Mouse (Mus musculus) heart, postnatal 14 days (tissue): Measurements from ENCODE around the gene Cryzl2. TPM values are rescaled to one million over a fixed set of nuclear protein-coding genes. Genes with fewer than 3 reads are reported as not detected.
A peak's percentile ranks its signal among the peaks of the same experiment; 100 is the strongest.

Source experiments
- DNase-seq, 2 experiments: peaks; one replicate each; pipeline ENCODE4 v3.0.0; 2021 to 2022
- intact Hi-C: fragments of 180-260 bp; cut with DNase I; formaldehyde crosslinking; loops from one replicate; pipeline ENCODE4 v1.15.1; 2025
- total RNA-seq, 2 experiments: library from RNA; stranded (reverse); gene quantifications; 2 replicates each; pipeline ENCODE4 v1.2.3; 2021

Gene Cryzl2
- total RNA-seq, 2 experiments from 2014 or later: 11.8 to 14.3 TPM

DNA sequence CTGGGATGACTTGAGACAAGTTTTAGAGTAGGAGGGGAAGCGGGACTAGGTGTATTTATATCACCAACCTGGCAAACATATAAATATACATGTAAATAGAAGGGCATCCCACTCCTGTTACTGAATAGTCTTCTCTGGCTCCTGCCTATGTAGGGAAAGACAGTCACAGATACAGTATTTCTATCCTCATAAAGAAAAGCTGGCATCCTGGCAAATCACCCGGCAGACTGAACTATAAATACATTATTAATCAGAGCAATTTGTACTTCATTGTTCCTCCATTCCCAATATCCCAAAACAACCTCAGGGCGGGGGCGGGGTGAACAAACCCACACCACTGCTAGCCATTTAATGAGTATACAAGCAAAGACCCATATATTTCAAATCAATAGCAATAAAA lies 19.3 kb upstream of the Cryzl2 start:
- no peak for DNase-seq
- intact Hi-C loops: loop anchor here (2.0 kb wide), 1 partner anchor 20 kb away; no protein-coding TSS in a partner anchor

DNA sequence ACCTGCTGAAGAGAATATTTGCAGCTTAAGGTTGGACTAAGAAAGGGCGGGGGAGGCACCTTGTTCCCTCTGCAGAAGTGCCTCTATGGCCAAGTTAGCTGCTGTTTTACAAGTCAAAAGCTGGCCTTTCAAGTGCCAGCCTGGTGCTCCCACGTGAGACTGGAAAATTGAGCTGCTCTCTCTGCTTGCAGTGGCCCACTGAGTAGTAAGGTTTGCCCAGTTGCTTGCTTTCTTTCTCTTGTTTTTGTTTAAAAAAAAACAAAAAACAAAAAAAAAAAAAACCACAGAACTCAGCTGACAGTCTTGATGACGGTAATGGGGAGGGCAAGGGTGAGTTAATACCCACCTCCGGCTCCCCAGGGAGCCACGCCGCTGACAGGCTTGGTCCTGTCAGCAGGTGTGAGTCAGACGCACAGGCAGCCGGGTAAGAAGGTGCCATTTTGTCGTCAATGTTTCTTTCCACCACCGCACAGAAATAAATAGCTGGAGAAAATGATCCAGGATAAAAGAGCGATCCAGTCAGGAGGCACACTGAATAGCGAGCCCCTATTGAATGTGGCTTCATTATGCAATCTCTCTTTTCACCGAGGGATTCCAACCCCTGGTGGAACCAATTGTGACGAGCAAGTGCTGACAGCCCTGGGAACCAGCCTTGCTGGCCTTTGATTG lies 18.3 kb upstream of the Cryzl2 start:
- DNase-seq: no peak
- intact Hi-C loops: loop anchor here (2.0 kb wide), 1 partner anchor 21 kb away; no protein-coding TSS in a partner anchor

DNA sequence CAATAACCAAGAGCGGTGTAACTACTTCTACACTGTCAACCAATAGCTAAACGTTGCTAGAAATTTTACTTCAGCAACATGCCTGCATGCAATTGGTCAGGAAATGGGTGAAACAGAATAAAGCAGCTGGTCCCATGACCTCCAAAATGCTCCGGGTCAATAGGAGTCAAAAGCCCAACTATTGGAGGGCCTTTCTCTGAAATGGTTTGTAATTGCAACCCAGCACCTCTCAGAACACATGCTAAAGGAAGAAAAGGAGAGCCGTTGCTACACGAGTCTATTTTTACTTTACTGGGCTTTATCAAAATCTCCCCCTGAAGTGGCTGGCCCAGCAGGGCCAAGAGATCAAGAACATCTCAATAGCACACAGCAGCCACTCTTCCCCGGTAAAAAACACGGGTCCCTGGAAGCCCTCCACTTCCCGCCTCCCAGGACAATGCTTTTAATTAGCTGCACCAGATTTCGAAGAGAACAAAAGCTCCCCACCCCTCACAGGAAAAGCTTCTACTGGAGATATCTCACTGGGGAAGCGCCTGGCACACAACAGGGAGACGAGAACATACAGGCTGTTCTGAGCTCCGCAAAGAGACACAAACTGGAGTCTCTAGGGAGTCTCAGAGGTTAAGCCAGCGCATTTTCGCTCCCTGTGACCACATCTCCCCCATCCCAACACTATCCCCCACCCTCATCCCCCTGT lies 15.2 kb upstream of the Cryzl2 start:
- DNase-seq: peak; percentile 66 to 73
- intact Hi-C loops: no loop called here

DNA sequence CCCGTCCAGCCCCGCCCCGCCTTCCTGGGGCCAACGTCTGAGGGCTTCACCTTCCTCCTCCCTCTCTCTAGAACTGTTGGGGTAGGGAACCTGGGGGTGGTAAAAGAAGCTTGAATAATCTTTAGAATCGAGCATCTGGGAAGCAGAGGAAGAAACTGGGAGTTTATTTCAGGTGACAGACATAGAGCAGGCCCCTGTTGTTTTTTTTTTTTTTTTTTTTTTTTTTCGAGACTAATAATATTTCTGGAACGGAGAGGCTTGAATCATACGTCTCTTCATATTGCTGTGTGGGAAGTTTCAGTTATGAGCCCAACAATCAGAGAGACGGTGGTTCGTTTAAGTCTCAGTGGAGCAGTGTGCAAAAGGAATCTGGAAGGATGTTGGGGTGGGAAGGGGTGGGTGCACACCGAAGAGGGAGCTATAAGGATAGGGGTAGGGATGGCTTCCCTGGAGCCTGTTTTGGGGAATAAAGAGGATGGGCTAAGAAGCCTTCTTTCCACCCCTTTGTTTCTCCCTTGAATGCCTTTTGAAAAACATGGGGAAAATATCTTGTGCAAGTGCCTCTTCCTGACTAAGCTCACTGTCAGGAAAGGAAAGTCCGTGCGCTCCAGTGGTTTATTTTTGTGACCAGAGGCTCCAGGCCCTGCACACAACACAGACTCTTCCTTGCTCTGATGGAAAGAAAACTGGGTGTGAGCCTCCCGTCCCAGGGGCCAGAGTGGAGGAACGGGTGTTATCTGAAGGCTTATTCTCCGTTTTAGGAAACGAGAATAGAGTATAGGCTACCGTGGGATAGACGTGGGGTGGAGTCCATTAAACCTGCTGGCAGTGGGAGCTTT lies 14.4 kb upstream of the Cryzl2 start:
- peak; percentile 31 to 41 for DNase-seq
- intact Hi-C loops: no loop called here

DNA sequence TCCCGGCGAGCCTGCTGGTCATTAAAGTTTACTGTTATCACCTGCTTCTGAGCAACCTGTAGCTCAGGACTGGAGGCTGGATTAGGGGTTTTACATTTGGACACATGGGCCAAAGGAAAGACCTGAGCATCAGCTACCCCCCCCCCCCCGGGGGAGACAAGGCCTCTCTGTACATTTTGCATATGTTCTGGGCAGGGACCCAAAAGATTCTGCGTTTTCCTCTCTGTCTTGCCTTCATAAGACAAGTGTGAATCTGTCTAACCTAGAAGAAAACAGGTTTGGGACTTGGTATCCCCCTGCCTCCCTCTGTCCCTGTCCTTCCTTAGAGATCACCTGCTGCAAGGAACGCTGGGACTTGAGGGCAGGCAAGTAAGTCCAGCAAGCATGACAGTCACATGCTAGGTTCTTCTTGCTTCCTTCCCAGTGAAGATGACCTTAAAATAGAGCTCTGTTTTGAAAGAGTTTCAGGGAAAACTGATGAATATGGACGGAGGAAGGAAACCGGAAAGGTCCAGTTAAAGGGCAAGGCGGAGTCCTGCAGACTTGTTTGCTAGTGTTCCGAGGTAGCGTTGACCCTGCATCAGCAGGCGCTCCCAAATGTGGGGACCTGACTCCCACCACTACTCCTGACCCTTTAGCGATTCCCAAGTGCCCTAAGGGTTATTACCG lies 13.6 kb upstream of the Cryzl2 start:
- intact Hi-C loops: no loop called here
- DNase-seq: peak in 1 of 2 experiments; percentile 18

DNA sequence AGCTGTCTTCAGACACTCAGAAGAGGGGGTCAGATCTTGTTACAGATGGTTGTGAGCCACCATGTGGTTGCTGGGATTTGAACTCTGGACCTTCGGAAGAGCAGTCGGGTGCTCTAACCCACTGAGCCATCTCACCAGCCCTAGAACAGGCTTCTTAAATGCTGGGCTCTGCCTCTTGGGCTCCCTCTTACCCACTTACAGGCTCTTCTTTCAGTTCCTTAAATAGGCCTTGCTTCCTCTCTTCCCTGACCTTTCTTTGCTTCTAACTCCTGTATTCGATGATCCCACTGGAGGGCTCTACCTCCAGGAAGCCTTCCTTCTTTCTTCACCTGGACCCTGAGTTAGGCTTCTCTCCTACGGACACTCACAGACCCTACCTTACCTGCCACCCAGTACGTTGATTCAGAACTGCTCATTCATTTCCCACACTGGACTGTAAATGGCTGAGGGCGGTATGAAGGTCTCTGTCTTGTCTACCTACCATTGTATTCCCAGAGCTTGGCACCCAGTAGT lies 12.9 kb upstream of the Cryzl2 start:
- no peak for DNase-seq
- intact Hi-C loops: no loop called here

DNA sequence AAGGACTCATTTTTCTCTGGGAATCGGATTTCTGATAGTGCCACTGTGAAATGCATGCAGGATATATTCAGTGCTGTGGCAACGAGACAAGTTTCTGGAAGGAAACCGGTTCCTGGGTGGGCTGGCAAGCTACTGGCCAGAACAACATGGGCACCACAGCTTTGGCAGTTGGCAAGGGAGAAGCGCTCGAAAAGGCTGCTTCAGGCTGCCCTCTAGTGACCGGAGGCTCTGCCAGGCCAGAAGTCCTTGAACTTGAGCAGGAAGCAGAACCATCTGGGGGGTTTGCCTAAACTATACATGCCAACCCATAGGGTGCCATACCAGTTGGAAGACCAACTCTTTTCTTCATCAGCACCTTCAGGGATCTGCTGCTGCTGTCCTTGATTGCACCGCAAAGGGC lies 12.1 kb upstream of the Cryzl2 start:
- intact Hi-C loops: no loop called here
- peak; percentile 78 to 83 for DNase-seq

DNA sequence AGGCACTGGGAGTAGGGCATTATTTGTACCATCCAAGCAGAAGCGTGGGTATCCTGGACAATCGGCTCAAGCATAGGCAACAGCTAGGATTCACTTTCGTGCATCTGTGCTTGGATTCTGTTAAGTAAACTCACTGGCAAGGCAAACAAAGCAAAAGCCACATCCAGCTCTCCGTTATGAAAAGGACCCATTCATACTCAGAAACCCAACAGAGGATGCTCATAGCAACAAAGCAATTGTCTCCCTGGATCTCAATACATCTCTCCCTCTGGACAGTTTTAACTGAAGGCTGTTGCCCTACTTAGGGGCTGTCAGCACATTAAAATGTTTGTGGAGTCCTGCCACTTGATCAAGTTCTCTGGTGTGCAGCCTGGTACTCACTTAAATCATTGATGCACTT lies 11.2 kb upstream of the Cryzl2 start:
- intact Hi-C loops: no loop called here
- DNase-seq: no peak

DNA sequence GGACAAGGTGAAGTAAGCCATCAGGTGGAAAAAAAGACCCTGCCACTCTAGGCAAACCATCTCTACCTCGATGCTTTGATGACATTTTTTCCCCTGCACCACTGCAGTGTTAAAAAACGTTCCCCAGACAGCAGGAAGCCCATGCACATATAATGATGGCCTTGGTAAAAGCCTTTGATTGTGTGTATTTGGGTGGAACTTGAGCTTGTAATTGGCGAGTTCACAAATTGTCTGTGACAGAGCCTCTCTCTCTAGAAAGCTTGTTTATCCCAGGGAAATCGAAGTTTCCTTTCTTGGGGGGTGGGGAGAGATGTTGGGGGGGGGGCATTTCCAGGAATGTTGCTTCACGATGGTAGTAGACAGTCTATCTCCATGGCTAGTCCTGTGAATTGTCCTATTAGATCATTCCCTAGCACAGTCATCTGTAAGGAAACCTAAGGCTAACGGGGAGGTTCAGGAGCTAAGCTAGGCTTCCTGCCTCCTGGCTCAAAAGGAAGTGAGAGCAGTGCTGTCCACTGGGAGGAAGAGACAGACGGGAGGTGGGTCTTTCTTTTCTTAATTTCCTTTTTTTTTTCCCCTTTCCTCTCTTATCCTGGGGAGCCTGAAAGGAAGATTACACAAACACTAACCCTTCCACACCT lies 10.1 kb upstream of the Cryzl2 start:
- peak in 1 of 2 experiments; percentile 21 for DNase-seq
- intact Hi-C loops: loop anchor here (2.0 kb wide), 2 partner anchors 31 to 149 kb away; no protein-coding TSS in a partner anchor

DNA sequence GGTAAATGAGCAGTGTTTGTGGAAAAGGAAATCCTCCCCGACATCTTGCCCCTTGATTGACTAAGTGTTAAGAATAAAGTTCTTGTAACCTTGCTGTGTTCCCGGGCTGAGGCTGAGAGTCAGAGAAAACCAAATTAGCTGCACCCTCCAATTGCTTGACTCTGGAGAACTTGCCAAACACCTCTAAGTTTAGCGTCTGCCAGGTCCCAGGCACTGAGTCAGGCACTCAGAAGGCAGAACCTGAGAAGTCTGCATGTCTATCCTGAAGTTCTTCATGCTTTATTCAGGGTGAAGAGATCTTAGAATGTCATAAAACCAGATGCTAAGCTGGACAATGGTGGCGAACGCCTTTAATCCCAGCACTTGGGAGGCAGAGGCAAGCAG lies 9.6 kb upstream of the Cryzl2 start:
- DNase-seq: peak; percentile 42 to 43
- intact Hi-C loops: loop anchor here (2.0 kb wide), 2 partner anchors 32 to 150 kb away; no protein-coding TSS in a partner anchor

DNA sequence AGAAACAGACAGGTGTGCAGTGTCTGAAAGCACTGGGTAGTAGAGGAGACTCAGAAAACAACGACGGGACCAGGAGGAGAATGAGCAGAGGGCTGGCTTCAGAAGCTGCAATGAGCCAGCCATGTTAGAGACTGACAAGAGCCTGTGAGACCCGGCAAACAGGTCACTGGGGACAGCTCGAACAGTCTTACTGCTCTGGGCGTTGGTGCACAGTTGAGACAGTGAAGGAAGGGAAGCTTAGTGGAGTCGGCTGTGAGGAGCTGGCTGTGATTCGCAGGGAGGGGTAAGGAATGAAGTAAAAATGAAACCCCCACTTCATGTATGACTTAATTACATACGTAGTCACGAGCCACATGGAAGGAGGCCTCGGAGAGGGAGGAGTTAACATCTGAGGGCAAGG lies 8.8 kb upstream of the Cryzl2 start:
- intact Hi-C loops: loop anchor here (2.0 kb wide), 2 partner anchors 33 to 151 kb away; no protein-coding TSS in a partner anchor
- peak; percentile 38 to 48 for DNase-seq

DNA sequence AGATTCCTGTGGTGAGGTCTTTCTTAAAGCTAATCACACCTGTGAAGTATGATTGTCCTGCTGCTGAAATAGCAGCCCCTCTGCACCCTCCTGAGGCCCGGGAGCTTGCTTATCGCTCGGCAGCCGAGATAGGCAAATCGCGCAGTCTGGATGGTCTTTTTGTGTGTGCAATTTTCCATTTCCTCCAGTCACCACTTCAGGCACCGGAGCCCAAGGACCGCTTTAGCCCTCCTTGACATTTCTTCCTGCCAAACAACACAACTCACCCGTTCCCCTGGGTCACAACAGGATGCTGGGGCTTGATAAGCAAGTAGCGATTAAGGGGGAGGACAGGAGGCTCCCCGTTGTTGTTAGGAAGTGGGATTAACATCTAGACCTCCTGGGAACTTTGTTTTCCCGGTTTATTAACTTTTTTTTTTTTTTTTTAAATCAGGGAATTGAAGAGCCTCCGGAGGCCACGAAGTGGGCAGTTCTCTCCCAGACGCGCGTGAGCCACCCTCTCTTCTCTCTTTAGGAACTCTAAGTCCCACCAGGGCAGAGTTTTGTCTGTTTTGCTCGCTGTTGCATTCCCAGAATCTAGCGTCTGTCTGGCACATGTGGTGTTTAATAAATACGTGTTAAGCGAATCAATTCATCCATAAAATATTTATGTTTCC lies 8.3 kb upstream of the Cryzl2 start:
- intact Hi-C loops: loop anchor here (2.0 to 10.0 kb wide), 3 partner anchors 33 to 535 kb away; no protein-coding TSS in a partner anchor
- peak; percentile 65 for DNase-seq

DNA sequence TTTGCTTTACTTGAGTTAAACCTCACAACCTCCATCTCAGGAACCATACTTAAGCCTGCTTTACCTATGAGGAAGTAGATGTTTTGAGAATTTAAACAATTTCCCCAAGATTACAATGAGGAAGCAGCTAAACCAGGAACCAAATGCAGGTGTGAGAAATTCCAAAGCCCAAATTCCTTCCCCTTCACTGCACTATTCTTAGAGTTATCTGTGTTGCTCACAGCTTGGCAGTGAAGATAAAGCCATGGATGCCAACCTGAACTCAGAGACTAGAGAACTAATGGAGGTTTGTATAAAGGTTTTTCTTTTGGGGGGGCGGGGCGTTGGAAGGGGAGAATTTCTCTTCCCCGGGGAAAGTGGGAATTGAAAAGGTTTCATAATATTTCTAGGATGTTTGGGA lies 6.1 kb upstream of the Cryzl2 start:
- DNase-seq: no peak
- intact Hi-C loops: loop anchor here (10.0 kb wide), 1 partner anchor 537 kb away; no protein-coding TSS in a partner anchor

DNA sequence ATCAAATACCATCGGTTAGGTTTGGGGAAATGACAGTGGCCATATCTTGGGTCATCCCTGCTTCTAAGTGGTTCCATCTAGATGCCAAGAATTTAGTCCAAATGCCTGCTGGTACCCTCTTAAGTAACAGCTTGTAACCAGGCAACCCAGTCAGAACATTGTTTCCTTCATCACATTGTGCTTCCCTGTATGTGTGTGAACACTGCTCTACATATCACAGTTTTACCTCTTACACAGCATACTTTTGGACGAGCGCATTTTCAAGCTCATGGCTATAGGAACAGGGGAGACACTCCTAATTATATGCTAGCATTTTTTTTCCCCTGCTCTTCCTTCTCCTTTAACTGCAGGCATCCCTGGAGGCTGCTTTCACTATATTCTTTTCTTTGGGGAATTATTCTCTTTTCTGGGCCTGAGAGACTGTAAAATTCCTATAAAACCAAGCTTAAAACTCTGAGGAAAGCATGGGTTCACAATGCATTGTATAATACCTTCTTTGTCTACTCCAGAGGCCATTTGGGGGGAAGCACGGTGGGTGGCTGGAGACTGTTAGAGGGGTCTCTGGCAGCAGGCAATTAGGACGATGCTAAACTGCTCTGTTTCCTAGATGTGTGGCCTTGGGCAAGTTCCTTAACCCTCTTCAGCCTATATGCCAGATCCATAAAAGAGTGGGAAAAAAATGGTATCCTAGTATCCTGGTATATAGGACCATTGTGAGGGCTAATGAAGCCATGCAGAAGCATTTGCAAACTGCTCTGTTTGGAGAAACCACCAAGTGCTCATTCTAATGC lies 5.4 kb upstream of the Cryzl2 start:
- intact Hi-C loops: loop anchor here (10.0 kb wide), 1 partner anchor 538 kb away; no protein-coding TSS in a partner anchor
- DNase-seq: no peak

DNA sequence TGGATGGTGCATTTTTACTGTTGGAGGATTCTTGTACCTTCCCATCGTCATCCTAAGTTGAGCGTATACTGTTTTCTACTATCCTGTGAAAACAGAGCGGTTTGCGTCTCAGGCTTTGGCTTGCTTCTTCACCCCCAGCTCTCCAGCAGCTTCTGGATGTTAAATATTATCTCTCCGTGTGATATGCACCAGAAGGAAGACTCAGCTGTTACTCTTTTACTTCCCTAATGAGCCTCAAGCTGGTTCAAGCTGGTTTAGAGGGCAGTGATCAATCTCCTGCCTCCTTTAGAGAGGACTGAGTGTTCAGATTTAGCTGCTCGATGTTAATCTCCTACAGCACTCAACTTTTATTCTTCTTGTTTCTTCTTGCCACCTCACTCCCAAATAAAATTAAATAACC lies 3.5 kb upstream of the Cryzl2 start:
- intact Hi-C loops: loop anchor here (10.0 kb wide), 1 partner anchor 540 kb away; no protein-coding TSS in a partner anchor
- DNase-seq: no peak

DNA sequence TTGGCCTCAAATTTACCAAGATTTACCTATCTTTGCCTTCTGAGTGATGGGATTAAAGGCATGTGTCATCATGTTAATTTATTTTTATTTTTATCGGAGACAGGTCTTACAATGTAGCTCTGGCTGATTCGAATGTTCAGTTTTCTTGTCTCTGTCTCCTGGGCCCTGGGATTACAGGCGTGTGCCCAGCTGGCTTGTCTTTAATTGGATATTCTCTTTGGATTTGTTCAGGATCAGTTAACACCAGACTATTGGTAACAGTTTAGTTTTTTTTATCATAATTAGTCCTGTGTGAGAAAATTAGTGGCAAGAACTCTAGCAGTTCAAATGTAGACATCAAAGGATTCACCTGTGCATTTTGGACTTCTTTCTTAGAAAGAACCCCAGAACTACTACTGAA lies 588 bp upstream of the Cryzl2 start:
- intact Hi-C loops: loop anchor here (2.0 to 10.0 kb wide), 2 partner anchors 79 to 543 kb away; no protein-coding TSS in a partner anchor
- no peak for DNase-seq

DNA sequence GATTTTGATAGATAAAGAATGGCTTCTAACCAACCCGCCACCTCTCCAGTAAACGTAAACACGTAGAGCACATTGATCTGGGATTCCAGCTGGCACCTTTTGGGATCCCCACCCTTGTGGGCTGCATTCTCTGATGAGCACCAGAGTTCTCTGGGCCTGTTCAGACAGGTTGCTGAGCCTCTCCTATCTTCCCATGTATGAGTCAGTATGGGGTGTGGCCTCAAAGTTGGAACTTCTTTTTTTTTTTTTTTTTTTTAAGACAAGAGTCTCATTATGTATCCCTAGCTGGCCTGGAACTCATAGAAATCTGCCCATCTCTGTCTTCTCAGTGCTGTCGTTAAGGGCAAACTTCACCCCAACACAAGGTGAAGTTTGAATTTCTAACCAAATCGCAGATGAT lies 1.5 kb downstream of the Cryzl2 start:
- DNase-seq: no peak
- intact Hi-C loops: loop anchor here (2.0 to 10.0 kb wide), 4 partner anchors 77 to 545 kb away; no protein-coding TSS in a partner anchor

DNA sequence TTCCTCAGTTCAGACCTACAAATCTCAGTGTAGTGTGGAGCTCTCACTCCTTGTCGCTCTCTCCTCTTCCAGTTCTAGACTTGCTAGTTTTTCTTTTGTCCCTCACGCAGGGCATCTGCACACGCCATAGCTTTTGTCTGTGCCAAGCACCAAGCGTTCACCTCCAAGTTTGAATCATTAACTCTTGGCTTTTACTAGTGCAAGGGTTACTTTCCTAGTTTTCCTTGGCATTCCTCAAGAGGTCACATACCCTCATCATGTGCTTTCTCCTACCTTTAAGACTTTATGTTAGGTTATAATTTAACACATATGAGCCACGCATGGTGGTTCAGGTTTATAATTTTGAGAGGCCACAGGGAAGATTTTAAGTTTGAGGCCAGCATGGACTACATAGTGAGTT lies 2.9 kb downstream of the Cryzl2 start:
- no peak for DNase-seq
- intact Hi-C loops: loop anchor here (2.0 to 5.0 kb wide), 2 partner anchors 162 to 379 kb away; no protein-coding TSS in a partner anchor
